Mouse (Mus musculus) lung, postnatal 36 days (tissue): ENCODE measurements around the gene Smad3.

ENCODE experiments used
- DNase-seq: peaks from one replicate; pipeline ENCODE4 v3.0.0; 2022; ENCODE audit warnings: mixed read lengths

Gene Smad3

DNA sequence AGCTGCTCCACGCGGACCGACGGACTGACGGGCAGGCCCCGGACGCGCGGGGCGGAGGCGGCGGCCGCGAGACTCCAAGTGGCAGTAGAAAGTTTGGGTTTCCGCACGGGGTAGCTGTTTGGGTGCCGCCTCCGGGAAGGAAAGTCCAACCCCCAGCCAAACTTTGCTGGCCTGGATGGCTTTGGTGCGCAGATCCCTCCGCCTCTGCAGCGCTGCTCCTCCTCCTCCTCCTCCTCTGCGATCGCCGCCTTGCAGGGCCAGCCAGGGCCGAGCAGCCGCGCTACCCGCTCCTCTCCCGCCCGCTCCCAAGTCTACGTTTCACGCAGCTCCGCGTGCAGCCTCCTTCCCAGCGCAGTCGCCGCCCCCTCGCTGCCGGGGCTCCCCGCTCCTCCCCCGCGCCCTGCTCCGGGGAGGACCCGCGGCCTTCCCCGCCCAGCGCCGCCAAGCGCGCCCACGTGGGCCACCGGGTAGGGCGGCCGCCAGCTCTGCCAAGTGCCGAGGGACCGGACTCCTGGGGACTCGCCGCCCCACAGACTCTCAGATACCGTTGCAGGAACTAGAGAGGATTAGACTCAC is at the start of gene Smad3:
Gene Smad3 (minus strand): TSS at position 130 of the 576 bp plus-strand sequence.
- peak; percentile 94 for DNase-seq

DNA sequence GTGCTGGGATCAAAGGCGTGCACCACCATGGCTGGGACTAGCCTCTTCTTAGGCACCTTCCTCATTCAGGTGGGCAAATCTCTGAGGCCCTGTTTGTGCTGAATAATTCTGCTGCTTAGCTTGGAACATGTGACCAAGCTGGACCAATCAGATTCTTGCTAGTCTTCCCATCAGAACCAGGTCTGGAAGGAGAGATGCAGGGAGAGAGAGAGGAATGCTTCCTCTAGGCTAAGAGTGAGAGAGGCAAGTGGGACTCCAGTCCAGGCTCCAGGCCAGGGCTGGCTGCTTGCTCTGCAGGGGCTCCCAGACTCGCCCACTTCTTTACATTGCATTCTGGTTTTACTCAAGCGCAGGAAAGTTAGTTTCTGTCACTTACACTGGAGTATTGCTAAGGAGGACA is 47.1 kb upstream of the Smad3 start:
- DNase-seq = peak; percentile 11

DNA sequence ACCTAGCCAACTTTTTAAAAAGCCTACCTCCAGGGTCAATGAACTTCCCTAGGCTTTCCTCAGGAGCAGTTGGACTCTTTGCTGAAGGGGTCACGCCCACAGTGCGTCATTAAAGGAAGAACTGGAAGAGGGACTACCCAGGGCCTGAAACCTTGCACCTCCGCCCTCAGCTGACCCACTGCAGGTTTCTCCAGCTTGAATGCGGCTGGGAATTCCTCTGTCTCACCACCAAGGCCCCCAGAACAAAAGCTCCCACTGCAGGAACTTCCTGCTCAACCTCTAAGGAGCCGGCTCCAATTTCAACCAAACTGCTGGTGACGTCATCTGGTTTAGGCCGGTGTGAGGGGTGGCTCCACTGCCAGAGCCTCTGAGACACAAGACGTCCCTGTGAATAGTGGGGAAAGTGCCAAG is 45.4 kb upstream of the Smad3 start:
- peak; percentile 39 for DNase-seq

DNA sequence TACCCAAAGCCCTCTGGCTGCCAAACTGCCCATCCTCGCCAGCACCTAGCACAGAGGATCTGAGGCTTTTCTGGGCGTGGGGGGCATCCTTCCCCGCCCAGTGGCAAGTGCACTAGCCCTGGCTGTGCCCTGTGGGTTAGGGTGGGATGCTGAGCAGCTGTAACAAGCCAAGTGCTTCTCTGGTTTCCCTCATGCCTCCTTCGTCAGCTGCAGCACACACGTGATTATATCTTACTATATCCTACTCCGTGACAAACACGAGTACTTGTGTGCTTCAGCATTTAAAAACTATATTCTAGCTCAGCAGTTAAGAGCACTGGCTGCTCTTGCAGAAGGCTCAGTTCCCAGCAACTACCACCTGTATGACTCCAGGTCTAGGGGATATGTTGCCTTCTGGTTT is 44.7 kb upstream of the Smad3 start:
- no peak for DNase-seq

DNA sequence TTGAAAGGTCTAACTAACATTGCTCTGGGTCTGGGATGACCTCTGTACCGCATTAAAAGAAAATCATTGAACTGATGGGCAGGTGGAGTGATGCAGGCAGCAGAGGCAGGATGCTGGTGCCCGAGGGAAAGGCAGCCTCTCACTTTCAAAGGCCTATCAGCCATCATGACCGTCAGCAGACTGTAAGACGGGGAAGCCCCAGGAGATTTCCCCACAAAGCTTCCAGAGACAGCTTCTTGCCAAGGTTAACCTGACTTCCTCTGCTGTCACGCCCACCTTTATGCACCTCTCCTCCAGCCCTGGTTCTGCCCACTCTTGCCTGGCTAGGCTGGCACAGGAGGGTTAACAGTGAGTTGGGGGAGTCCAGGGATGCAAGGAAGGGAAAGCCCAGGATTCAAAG is 44.3 kb upstream of the Smad3 start:
- no peak for DNase-seq

DNA sequence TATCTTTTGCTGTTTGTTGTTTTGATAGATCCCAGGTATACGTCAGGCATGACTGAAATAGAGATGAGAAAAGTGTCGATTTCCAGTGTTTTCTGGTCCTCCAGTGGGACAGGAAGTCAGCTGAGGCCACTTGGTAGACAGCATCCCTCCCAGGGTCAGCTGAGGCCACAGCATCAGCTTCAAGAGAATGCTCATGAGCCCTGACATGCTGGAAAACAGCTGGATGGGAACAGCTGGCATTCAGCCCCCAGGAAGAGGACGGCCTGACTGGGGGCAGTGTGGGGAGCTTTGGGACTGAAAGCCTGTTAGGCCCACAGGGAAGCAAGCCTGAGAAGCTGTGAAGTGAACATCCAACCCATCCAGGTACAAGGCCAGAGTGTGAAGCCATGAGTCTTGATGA is 38.6 kb upstream of the Smad3 start:
- DNase-seq = peak; percentile 25

DNA sequence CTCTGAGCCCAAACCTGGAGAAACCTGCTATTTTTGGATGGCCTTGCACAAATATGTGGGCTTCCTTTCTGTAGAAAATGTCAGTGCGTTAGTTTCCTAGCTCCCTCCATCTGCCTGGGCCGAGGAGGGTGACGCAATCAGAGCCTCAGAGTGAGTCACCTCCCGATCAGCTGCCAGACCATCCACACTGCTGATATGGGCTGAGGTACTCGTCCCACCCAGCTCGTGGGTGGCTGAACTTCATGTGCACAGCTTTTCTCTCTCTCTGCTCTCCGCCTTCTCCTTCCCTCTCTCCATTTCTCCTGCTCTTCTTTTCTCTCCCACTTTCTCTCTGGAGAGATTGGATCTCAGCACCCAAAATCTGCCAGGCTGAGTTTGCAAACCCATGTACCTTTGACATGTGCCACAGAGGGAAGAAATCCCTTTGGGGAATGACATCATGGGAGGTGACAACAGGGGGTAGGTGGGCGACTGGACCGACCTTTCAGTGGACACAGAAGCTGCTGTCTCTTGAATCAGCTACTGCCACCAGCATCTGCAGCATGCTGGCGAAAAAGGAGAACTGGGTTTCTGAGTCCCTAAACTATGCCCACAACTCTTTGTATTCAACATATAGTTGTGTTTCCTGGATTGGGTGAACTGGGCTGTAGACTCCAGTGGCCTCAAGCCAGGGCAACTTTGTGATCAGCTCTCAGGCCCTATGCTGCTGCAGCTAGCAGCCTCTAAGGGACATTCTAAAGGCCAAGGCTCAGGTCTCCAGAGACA is 36.1 kb upstream of the Smad3 start:
- peak; percentile 80 for DNase-seq

DNA sequence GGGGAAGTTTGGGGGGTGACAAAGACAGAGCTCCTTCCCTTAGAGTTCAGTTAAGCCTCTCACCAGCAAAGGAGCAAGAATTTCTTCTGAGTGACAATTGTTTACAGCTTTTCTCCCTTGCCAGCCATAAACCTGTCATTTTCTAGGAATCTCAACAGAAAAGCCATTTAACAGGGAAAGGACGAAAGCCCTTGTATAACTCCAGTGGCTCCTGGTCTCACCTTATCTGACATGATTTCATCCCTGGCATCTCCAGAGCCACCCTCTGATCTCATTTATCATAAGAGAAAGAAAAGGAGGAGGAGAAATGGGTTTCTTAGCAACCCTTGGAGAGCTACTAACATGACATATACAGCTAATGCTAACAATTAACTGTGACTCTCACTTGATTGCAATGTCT is 33.9 kb upstream of the Smad3 start:
- DNase-seq = no peak

DNA sequence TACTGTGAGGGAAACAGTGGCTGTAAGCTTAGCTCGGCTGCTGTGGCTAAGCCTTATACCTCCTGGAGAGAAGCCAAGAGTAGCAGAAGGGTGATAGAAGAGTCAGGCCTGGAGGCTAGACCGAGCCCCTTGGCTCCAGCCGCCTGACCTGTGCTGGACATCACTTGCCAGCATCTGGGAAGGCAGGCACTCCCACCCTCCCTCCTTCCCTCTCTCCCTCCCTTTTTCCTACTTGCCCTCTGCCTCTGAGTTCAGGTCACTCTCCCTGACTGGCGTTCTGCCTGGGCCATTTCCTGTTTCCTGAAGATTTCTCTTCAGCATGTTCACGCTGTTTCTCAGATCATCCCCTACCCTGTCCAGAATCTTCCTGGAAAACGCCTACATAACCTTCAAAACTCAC is 33.5 kb upstream of the Smad3 start:
- DNase-seq = peak; percentile 61

DNA sequence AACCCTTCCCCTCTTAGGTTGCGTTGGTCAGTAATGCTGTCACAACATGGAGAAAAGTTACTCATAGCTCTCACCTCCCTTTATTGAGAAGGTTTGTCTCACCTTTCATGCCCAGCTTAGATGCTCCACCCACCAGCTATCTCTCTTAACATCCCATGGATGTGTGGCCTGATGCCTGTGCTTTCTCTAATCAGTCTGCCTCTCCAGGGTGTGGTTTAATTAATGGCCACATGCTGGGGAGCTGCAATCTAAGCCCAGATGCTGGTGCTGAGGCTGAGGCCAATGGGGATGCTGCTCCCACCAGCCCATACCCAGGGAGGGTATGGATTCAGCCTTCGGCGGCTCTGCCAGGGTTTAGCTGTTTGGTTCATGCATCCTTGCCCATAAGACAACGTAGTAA is 32.4 kb upstream of the Smad3 start:
- no peak for DNase-seq

DNA sequence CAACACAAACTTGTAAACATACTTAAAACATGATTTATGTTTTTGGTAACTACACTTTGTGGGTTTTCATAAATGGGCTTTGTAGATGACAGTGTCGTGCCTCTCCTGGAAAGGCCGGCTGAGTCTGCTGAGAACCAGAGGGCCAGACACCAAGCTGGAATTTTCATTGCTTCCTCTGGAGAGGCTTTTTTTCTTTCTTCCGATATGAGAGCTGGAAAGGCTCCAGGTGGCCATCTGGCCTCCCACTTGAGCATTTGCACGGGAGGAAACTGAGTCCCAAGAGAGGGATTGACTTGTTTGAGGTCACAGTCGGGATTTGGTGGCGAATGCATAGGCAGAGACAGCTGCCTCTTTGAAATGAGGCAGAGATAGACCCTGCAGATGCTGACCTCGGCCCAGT is 31.6 kb upstream of the Smad3 start:
- peak; percentile 21 for DNase-seq

DNA sequence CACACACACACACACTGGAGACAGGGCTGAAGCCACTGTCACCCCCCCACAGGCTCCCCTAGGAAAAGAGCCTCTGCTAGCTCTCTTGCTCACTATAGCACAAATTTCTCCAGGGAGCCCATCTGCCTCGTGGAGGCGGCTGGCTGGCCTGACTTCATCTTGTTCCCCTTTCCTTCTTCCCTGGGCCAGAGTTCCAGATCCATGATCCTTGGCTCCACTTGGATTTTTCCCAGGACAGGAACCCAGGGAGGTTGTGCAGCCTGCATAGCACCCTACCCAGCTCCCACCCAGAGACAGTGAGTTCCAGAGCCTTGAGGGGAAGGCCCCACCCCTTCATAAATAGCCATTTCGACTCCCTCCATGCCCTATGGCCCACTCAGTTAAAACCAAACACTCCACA is 29.8 kb upstream of the Smad3 start:
- DNase-seq = no peak

DNA sequence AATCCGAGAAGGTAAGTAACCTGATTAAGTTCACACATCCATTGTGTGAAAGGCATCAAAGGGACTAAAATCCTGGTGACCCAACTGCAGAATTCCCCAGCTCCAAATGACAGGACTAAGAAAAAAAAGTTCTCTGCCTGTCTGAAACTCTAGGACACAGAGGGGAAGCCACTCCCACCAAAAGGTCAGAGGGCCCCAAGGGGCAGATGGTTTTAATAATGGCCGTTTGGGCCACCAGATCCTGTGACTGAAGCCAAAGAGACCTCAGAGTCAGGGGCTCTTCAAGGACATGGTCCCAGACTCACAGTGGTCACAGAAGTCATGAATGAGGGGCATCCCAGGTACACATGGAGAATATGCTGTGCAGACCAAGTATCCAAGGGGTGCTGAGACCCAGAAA is 29.3 kb upstream of the Smad3 start:
- no peak for DNase-seq

DNA sequence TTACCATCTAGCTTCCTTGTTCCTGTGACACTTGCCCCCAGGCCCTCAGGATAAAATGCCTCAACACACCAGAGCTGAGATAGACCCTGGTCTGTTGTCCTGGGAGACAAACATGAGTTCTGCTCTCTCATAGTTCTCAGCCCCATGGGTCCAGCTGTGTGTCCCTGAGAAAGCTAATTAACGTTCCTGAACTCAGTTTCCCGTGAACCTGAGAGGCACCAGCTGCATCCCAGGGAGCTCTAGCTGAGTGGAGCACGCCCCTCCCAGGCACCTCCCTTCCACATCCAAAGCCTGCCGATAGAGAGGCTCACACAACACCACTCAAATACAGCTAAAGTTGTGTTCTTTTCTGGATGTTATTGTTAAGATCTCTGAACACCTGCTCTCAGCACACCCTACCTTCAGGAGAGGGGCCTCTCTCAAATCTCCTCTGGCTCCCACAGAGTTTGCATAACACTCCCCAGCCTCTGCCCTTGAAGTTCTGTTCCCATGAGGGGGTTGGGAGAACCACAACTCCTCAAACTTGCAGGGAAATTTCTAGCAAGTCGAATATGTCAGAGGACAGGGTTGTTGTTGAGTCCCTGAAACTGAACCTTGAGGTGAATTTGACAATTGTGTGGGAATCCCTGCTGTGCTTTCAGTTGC is 28.4 kb upstream of the Smad3 start:
- no peak for DNase-seq

DNA sequence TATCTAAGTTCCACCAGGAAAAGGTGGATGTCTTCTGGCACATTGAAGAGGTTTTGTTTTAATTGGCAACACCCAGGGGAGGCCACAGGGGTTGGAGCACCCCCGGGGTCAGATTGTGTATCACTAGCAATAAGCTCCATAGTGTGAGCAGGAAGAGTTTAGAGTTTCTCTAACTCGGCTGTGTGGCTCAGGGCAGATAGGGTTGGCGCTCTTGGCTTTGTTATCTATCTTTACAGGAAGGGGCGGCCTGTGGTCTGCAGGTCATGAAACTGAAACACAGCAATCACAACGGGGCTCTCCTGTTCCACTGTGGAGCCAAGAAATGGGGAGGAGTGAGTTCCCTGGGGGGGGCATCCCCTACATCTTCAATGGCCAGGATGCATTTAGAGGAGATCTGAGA is 27.7 kb upstream of the Smad3 start:
- DNase-seq = no peak

DNA sequence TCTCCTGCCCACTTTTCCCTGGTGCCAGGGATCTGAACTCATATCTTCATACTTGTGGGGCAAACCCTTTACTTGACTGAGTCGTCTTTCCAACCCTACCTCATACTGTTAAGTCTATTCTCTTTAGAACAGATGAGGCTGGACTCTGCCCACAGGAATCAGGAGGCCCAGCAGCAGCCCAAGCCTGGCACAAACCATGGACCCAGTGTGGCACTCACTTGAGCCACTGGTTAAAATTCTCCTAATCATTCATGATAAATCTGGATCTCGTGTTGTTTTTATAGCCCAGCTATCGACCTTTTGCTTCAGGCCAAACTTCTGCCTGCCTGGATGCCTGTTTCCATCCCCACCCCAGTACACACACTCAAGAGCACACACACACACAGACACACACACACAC is 26.8 kb upstream of the Smad3 start:
- no peak for DNase-seq

DNA sequence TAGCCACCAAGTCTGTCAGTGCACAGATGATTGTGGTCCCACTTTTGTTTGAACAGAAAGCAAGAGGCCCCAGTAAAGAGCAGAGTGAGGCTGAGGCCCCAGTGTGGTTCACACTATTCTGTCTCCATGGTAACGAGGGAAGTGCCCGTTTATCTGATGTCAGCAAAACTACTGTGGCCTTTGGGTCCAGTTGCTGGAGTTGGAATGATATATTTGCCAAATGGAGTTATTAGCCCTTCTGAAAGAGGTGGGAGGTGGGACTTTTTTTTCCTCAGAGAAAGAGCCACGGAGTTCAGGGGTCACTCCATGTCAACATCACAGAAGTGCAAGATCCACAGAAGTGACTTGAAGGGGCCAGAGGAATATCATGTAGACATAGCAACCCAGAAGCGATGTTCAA is 24.9 kb upstream of the Smad3 start:
- DNase-seq = peak; percentile 13

DNA sequence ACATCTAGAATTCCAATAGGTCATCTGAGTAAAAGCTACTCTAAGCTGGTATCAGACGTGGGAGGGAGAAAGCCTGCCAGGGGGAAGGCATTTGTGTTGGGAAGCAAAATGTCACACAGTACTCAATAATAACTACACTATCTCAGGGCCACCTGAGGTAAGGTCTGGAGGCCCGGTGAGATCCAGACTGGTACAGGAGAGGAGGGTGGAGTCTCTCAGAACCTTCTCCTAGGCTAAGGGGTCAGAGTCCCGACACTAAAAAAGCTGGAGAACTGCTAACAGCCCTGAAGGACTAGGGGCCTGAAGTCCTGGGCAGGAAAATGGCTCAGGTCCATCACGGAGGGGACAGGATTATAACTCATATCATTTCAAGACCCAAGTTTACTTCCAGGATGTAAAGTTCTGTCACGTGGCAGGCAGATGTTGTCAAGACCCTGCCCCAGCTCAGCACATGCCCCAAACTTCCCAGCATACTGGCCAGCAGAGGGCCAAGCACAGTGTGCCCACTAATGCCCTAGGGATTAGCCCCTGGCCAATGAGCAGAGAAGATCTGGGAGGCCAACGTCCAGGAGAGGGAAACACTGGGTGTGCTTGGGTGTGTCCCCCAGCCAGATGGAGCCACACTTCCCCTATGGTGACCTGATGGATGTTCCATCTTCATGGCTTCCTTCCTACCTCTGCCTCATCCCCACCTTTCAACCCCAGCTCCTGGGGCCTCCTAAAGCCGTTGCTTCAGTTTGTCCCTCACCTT is 24.1 kb upstream of the Smad3 start:
- DNase-seq = no peak

DNA sequence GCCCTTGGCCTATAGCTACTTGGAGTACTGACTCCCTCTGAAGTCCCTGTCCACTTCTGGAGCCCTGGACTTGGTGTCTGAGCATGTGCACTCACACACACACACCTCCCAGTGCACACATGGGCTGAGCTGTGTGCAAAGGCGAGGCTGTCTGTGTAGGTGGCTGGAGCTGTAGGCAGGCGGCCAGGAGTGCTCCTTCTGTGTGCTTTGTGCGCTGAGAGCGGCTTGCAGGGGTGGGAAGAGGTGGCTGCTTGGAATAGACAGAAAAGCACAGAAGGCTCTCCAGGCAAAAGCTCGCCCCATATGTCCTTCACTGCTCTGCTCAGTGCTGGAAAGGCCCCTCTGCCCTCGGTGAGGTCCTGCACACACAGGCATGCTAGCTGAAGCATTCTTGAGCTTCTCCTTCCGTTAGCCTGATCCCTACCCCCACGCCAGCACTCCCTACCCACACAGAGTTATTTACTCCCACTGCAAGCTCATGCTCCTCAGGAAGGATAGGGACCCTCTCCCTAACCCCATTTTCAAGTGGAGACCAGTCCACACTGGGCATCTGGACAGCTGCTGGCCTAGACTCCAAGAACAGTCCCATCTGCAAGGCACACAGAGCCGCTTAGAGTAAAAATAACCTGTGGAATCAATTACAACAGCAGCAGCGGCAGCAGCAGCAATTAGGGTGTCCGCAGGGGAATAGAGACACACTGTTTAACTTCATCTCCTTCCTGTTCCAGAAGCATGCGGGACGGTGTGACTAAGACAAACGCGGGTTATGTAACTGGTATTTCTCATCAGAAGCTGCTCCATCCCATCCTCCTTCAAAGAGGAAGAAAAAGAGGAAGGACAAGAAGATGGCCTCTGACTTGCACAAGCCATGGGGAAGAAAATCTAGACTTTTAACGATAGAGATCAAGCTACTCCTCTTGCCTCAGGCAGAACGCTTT is 22.4 kb upstream of the Smad3 start:
- DNase-seq = peak; percentile 62

DNA sequence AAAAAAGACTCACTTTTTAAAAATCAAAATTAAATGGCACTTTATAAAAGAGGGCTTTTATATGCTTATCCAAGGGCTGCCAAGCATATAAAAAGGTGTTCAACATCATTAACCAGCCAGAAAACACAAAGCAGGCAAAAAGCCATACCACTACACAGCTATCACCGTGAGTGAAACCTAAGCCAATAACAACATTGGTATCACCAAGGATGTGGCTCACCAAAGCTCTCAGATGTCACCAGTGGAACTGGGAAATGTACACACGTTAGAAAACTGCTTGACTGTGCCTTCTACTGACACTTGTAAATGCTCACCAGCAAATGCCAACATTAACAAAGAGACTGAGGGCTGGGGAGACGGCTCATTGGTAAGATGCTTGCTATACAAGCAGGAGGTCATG is 18.9 kb upstream of the Smad3 start:
- DNase-seq = no peak

DNA sequence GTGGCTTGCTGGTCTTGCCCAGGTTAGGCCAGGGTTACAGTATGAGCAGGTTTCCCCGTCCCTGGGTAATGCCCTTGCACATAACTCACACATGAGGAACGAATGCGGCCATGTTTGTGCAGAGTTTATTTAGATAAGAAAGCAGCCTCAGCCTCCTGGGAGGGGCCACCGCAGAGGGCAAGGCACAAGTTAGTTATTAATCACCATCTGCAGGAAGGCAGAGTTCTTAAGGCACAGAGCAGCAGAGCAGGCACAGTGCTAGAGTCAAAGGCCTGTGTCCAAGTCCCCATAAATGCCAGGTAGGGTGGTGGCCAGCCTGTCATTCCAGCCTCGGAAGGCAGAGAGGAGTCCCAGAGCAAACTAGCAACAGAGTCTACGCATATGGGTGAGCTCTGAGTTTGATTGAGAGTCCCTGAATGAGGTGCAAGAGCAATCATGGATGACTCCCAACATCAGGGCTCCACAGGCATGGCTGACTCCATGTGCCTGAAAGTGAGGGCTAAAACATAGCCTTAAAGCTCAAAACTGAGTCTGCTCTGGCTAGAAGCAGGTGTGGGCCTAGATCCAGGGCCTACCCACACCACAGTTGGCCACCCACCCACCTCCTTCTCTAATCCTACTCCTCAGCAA is 17.2 kb upstream of the Smad3 start:
- DNase-seq = no peak

DNA sequence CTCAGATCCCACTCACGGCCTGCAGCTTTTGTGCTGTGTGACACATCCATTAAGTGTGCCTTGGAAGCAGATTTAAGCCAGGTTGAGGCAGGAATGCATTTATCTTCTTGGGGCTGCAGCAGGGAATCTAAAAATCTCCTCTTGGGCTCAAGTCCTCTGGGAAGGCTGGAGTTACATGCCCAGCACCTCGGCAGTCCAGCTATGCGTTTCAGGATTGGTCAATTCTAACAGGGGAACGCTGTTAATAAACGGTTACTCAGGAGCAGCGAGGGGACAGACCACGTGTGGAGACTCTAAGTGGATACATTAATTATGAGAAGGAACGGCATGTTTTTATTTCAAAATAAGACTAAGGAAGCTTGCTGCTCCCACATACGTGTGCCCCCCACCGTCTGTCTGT is 14.7 kb upstream of the Smad3 start:
- no peak for DNase-seq
